Mouse (Mus musculus) liver, adult 2 months (tissue): Measurements from ENCODE around the gene Podn. TPM values are rescaled to one million over a fixed set of nuclear protein-coding genes. Genes with fewer than 3 reads are reported as not detected.

ENCODE experiments used
- DNase-seq: peaks from one replicate; pipeline ENCODE4 v3.0.0-alpha.2; 2011; ENCODE audit warnings: low read depth, low spot score; ENCODE audit errors: extremely low read depth
- H3K27ac ChIP-seq: fragments of 200-500 bp; replicated peaks from 2 replicates; pipeline ENCODE4 v1.5.1; 2012; ENCODE audit warnings: low read depth, mild to moderate bottlenecking, control low read depth, inconsistent platforms, low read length; ENCODE audit not compliant: insufficient read depth
- H3K27me3 ChIP-seq: fragments of 200-500 bp; 2 replicates; pipeline ENCODE4 v1.6.1; 2012; ENCODE audit warnings: mild to moderate bottlenecking, moderate library complexity, low read length, inconsistent platforms; ENCODE audit not compliant: control insufficient read depth, insufficient read depth
- H3K36me3 ChIP-seq: fragments of 200-500 bp; 2 replicates; pipeline ENCODE4 v1.6.1; 2012; ENCODE audit warnings: low read length, inconsistent platforms; ENCODE audit not compliant: control insufficient read depth, insufficient read depth
- H3K4me1 ChIP-seq: fragments of 200-500 bp; 2 replicates; pipeline ENCODE4 v1.6.1; 2011; ENCODE audit warnings: low read length; ENCODE audit not compliant: control insufficient read depth, insufficient read depth
- H3K4me3 ChIP-seq: fragments of 200-500 bp; 2 replicates; pipeline ENCODE4 v1.5.1; 2011; ENCODE audit warnings: low read depth, mild to moderate bottlenecking, control low read depth, low read length, moderate library complexity; ENCODE audit not compliant: insufficient read depth
- H3K79me2 ChIP-seq: fragments of 200-500 bp; 2 replicates; pipeline ENCODE4 v1.6.1; 2012; ENCODE audit warnings: inconsistent platforms, mild to moderate bottlenecking, low read length, moderate library complexity; ENCODE audit not compliant: control insufficient read depth, insufficient read depth
- H3K9ac ChIP-seq: fragments of 200-500 bp; 2 replicates; pipeline ENCODE4 v1.6.1; 2012; ENCODE audit warnings: low read depth, mild to moderate bottlenecking, control low read depth, inconsistent platforms, low read length
- CTCF ChIP-seq: fragments of 200-500 bp; IDR thresholded peaks from 2 replicates; pipeline ENCODE4 v1.5.1; 2011; ENCODE audit warnings: low read depth, low read length, control low read depth
- POLR2A ChIP-seq: fragments of 200-500 bp; IDR thresholded peaks from 2 replicates; pipeline ENCODE4 v1.6.1; 2011; ENCODE audit warnings: low read length, control low read depth; ENCODE audit not compliant: insufficient read depth; ENCODE audit errors: extremely low read depth
- WGBS: fragments of 180-500 bp; shearing (Covaris S2); methylation state at CpG from one replicate; pipeline ENCODE4 v1.1.7; 2018; 5-methylcytosine and 5-hydroxymethylcytosine counted together
- polyA plus RNA-seq: library from polyadenylated mRNA; depleted of rRNA; stranded (reverse); fragments of >200 nt; gene quantifications from 2 replicates; pipeline ENCODE4 v1.2.3, GENCODE M21; 2012
- total RNA-seq: library from RNA; depleted of rRNA; stranded (reverse); fragments of >200 nt; gene quantifications from 2 replicates; pipeline ENCODE4 v1.2.3, GENCODE M21; 2014

Gene Podn
- total and polyA plus RNA-seq, 2 experiments = 1.9 to 3.8 TPM

DNA sequence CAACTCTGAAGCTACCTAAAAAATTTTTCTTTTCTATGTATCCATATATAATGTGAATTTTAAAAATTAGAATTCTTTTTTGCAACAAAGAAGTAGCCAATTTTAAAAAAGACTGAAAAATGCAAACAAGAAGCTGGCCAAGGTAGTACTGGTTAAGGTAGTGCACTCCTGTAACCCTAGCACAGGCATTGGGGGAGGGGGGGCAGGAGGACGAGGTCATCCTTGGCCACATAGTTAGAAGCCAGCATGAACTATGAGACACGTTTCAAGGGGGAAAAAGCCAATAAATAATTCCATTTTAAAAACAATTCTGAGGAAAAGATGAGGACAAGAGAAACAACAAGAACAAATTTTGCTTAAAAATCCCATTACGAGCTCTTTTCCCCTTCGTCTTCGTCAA is 33.7 kb downstream of the Podn start:
- Histone ChIP-seq H3K27me3 (no peaks in the 10 kb centered on the region), H3K79me2 (no peaks in the 10 kb centered on the region), H3K36me3 (peaks cover 77% of the 10 kb centered on the region), H3K9ac (no peak overlapping the region), H3K4me3 (no peak overlapping the region), H3K27ac (peak overlapping the region; percentile 74), H3K4me1 (peaks cover 32% of the 10 kb centered on the region)
- TF ChIP-seq CTCF = no peak
- no peak for TF ChIP-seq POLR2A
- DNase-seq = peak; percentile 71
- 33% methylated on average over 5 of the region's 5 CpGs for WGBS

DNA sequence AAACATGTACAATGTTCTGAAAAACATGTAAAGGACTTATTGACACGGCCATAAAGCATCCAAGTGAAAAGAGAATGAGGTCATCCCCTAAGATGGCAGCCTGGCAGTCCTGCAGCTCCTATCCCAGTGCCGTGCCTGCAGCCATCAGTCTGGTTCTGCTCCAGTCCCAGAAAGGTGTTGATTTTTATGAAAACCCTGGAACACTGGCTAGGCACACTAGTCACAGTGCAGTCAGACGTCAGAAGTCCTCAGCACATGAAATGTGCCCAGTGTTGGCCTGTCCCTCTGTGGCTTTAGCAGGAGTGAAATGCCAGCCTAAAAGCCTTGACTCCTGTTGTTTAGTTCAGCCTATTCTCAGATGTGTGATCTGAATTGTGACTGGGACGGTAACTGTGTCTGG is 35.5 kb downstream of the Podn start:
- no peak for TF ChIP-seq CTCF
- no peak for TF ChIP-seq POLR2A
- no peaks in the 10 kb centered on the region for H3K79me2 ChIP-seq
- no peaks in the 10 kb centered on the region for H3K27me3 ChIP-seq
- peak; percentile 63 for DNase-seq
- peak overlapping the region; percentile 53 for H3K9ac ChIP-seq
- peaks cover 29% of the 10 kb centered on the region for H3K4me1 ChIP-seq
- H3K27ac ChIP-seq = peak overlapping the region; percentile 72
- 31% methylated on average over 4 of the region's 4 CpGs for WGBS
- peaks cover 76% of the 10 kb centered on the region for H3K36me3 ChIP-seq
- no peak overlapping the region for H3K4me3 ChIP-seq

DNA sequence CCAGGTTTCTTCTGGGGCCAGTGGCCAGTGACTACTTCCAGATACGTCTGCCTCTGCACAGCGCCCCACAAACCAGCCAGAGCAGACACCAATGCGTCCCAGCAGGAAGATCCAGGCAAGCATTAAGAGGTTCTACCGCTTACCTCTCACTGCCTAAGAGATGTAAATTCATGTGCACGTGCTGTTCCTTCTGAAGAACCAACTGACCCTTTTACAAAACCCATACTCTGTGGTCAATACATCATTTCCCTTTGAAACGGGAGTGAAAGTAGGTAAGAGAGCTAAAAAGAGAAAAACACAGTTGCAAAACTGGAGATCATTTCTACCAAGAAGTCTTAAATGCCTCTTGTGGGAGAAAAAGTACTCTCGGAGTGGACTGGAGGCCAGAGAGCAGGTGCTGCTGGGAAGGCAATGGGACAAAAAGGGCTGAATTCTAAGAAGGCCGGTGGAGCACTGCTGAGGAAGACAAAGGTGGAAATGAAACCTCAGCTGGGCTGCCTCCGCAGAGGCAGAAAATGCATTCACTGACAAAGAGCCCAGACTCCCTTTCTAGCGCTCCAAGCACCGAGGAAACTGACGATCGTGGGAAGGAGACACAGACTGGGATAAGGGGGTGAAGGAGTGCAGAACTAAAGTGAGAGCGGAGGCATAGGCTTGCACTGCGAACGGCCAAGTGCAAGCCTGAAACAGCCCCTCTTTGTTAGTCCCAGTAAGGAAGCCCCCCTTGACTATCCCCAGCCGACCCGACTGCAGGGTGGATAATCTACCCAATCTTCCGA is 36.5 kb downstream of the Podn start:
- WGBS = 65% methylated on average over 19 of the region's 19 CpGs
- no peak for TF ChIP-seq CTCF
- no peak for TF ChIP-seq POLR2A
- 0 out of 2 replicates have a peak overlapping the region, but pooled peaks have one; percentile 2 for H3K9ac ChIP-seq
- H3K4me1 ChIP-seq = peaks cover 28% of the 10 kb centered on the region
- H3K36me3 ChIP-seq = peaks cover 80% of the 10 kb centered on the region
- H3K4me3 ChIP-seq = no peak overlapping the region
- DNase-seq = no peak
- no peaks in the 10 kb centered on the region for H3K79me2 ChIP-seq
- no peaks in the 10 kb centered on the region for H3K27me3 ChIP-seq
- H3K27ac ChIP-seq = peak overlapping the region; percentile 57

DNA sequence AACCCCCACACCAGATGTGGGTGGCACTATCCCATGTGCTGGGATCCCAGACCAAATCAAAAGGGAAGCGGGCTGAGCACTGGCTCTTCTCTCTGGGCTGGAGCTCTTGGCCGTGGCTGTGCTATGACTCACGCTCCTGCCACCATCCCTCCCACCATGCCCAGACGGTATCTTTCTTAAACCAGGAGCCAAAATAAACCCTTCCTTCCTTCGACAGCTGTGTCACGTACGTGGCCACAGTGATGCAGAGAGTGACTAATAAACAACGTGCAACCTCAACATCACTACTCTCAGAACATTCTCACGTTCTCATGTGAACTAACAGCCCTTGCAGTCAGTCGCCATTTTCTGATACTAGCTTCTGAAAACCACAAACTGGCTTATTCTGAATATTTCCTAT is 38.1 kb downstream of the Podn start:
- TF ChIP-seq CTCF = no peak
- no peak for TF ChIP-seq POLR2A
- DNase-seq = no peak
- no peak overlapping the region for H3K9ac ChIP-seq
- H3K27ac ChIP-seq = no peak overlapping the region
- WGBS = 21% methylated on average over 10 of the region's 10 CpGs
- peaks cover 85% of the 10 kb centered on the region for H3K36me3 ChIP-seq
- no peaks in the 10 kb centered on the region for H3K27me3 ChIP-seq
- no peaks in the 10 kb centered on the region for H3K79me2 ChIP-seq
- H3K4me1 ChIP-seq = peaks cover 18% of the 10 kb centered on the region
- no peak overlapping the region for H3K4me3 ChIP-seq

DNA sequence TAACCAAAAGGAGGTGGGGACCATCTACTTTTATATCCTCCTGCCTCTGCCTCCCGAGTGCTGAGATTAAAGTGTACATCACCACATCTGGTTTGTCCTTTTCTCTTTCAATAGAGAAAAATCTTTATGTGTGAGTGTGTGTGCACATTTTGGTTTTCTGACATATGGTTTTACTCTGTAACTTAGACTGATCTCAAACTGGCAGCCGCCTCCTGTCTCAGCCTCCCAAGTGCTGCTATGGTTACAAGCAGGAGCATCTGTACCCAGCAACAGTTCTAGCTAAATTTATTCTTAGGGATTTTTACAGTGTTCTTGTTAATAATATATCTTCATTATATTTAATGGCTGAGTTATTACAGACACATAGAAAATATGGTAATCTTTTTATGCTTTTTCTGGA is 39.0 kb downstream of the Podn start:
- WGBS = 63% methylated on average over 2 of the region's 2 CpGs
- no peak for TF ChIP-seq CTCF
- TF ChIP-seq POLR2A = no peak

DNA sequence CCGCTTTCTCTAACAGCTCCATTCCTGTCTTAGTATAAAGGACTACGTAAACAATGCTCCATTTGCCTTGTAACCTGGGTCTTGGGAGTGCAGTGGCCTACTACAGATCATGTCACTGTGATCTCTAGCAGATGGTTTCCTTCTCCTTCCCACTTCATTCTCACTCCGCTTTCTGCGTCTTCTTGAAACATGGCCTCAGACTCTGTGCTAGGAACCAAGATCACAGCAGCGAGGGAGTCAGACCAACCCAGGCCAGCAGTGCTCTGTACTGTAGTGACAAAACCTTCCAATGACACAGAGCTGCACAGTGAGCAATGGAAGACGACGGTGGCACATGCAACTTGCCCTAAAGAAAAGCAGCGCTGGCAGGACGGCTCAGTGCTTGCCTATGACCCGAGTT is 40.4 kb downstream of the Podn start:
- Histone ChIP-seq H3K4me3 (no peak overlapping the region), H3K79me2 (no peaks in the 10 kb centered on the region), H3K27me3 (no peaks in the 10 kb centered on the region), H3K27ac (peak overlapping the region; percentile 8), H3K36me3 (peaks cover 88% of the 10 kb centered on the region), H3K4me1 (peaks cover 19% of the 10 kb centered on the region), H3K9ac (peak overlapping the region; percentile 2; the same call in 1 of the 2 replicates)
- 83% methylated on average over 10 of the region's 10 CpGs for WGBS
- no peak for DNase-seq
- no peak for TF ChIP-seq CTCF
- TF ChIP-seq POLR2A = no peak

More for the DNA sequence above, 39.0 kb downstream of the Podn start:
- Histone ChIP-seq H3K9ac (no peak overlapping the region), H3K36me3 (peaks cover 86% of the 10 kb centered on the region), H3K4me3 (no peak overlapping the region), H3K4me1 (peaks cover 21% of the 10 kb centered on the region), H3K79me2 (no peaks in the 10 kb centered on the region), H3K27me3 (no peaks in the 10 kb centered on the region), H3K27ac (peak overlapping the region; percentile 25; the same call in 1 of the 2 replicates)
- DNase-seq = no peak
